Mouse (Mus musculus) liver, embryonic 11.5 days (tissue): Measurements from ENCODE around the gene Gm4307. TPM values are rescaled to one million over a fixed set of nuclear protein-coding genes. Genes with fewer than 3 reads are reported as not detected.

Experiments used
- polyA plus RNA-seq: library from polyadenylated mRNA; unstranded; fragments of >200 nt; fragmentation: Nextera tagmentation; extraction: Ambion mirVana; gene quantifications from 2 replicates; pipeline ENCODE4 v1.2.1, GENCODE M21; 2014

Gm4307 gene
- polyA plus RNA-seq, 1 experiment from 2014 or later: not detected

Other genes starting within 250 kb of the Gm4307 start
- not detected in 2 replicates for gene Gm4301, start 25.7 kb upstream of the Gm4307 start, polyA plus RNA-seq
- gene Gm4302, start 20.5 kb upstream of the Gm4307 start, polyA plus RNA-seq: not detected in 2 replicates
- gene Gm4303, start 15.4 kb upstream of the Gm4307 start, polyA plus RNA-seq: not detected in 2 replicates
- gene Gm4305, start 10.2 kb upstream of the Gm4307 start, polyA plus RNA-seq: not detected in 2 replicates
- not detected in 2 replicates for gene Gm4312, start 21.2 kb downstream of the Gm4307 start, polyA plus RNA-seq
- 18.5 and 21.0 TPM in 2 replicates for gene Tmtc3, start 126.0 kb downstream of the Gm4307 start, polyA plus RNA-seq
- 5.4 and 6.5 TPM in 2 replicates for gene Cep290, start 126.2 kb downstream of the Gm4307 start, polyA plus RNA-seq
- gene 4930430F08Rik, start 229.1 kb downstream of the Gm4307 start, polyA plus RNA-seq: 17.1 TPM in 2 replicates
- gene 1700017N19Rik, start 229.1 kb downstream of the Gm4307 start, polyA plus RNA-seq: not detected in 2 replicates